Mouse (Mus musculus) ovary, postnatal 14 days (tissue): Measurements from ENCODE around the gene Ubxn7.

Experiments used
- DNase-seq: peaks from one replicate; pipeline ENCODE4 v3.0.0; 2022; ENCODE audit warnings: low spot score

Ubxn7 gene

DNA sequence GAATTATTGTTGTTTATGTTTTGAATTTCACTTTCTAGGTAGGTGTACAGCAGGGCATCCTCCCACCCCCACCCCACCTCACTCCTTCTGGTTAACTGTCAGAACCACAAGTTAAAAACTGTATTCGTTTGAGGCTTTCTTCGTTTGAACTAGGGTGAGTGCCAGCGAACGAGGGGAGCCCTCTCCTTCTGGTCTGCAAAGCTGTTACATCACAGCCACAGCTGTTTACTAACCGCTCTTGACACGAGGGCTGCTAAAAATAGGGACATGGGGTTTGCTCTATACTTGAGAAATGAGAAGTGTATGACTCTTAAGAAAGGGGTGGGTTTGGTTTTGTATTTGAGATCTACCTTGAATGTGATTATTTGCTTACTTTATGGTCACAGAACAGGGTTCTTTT lies 102.0 kb downstream of the Ubxn7 start:
- no peak for DNase-seq

DNA sequence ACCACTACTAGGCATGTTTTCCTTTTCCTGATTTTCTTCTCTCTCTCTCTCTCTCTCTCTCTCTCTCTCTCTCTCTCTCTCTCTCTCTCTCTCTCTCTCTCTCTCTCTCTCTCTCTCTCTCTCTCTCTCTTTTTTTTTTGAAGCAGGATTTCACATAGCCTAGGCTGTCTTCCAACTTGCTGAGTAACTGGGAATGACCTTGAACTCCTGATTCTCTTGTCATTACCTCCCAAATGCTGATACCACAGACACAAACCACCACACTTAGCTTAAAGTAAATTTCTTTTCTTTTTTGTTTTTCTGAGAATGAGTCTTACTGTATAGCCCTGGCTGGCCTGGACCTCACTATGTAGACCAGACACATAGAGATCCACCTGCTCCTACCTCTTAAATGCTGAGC lies 102.6 kb downstream of the Ubxn7 start:
- DNase-seq: no peak

DNA sequence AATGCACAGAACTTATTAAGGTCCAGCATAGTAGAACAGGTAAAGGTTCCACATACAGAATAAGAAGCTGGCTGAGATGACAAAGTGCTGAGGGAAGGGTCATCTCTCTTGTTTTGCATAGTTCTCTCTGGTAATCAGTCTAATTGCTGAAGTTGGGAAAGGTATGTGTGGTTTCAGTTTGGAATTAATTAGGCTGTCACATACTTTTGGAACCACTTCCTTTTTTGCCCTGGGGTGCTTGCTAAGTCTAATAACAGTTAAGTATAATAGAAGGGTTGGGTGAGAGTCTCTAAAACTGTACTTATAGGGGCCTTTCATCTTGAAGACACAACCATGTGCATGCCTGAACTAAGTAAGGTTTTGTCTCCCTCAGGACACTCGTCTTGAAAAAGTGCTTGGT lies 104.6 kb downstream of the Ubxn7 start:
- no peak for DNase-seq

DNA sequence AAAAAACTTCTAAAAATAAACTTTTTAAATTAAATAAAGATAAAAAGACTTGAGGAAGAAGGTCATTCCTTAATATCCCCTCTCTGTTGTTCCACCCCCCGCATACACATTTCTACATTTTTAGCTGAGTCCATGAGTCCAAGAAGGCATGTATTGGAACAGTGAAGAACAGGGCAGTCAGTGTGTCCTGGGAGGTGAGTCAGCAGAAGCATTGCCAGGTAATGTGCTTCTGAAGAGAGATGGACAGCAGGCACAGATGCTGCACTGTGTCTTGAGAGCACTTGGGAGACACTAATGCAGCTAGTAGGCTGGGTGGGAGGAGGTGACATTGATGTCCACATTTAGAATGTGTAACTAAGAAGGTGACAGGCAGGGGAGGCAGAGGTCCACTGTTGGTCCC lies 105.2 kb downstream of the Ubxn7 start:
- DNase-seq: no peak

DNA sequence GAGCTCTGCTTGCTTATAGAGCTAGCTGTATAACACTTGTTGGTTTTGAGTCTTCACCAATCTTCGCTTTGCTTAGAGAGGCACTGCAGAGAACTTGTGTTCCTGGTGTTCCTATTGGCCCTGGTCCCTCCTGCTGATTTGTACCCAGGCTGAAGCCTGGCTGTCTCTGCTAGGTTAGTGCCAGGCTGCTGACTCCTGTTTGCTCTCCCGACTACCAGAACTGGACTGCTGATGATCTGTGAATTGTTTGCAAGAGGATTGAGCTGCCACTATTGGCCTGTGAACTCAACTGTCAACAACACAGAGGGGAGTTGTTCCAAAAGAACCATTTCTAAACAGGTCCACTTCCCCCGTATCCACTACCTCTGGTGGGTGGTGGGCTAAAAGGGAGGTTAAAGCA lies 109.4 kb downstream of the Ubxn7 start:
- no peak for DNase-seq
